Mouse (Mus musculus) heart, embryonic 11.5 days (tissue): Measurements from ENCODE around the gene Necap1. TPM values are rescaled to one million over a fixed set of nuclear protein-coding genes. Genes with fewer than 3 reads are reported as not detected.

Source experiments
- ATAC-seq: fragments of 200-750 bp; cut with Nextera tagmentation; replicated peaks from 2 replicates; pipeline ENCODE4 v1.8.0; 2017; ENCODE audit warnings: moderate library complexity; ENCODE audit not compliant: insufficient number of reproducible peaks, low FRiP score, low TSS enrichment
- H3K27ac ChIP-seq: fragments of 300-500 bp; sonication (generic); 2 replicates; pipeline ENCODE4 v1.5.1; 2014; ENCODE audit warnings: mild to moderate bottlenecking, low read depth, low read length
- H3K27me3 ChIP-seq: fragments of 300-500 bp; sonication (generic); 2 replicates; pipeline ENCODE4 v1.6.1; 2014; ENCODE audit warnings: mild to moderate bottlenecking, low read length, mixed read lengths; ENCODE audit not compliant: control insufficient read depth, insufficient read depth
- H3K36me3 ChIP-seq: fragments of 300-500 bp; sonication (generic); 2 replicates; pipeline ENCODE4 v1.6.1; 2014; ENCODE audit warnings: mild to moderate bottlenecking, low read length, moderate library complexity, mixed read lengths; ENCODE audit not compliant: control insufficient read depth, insufficient read depth
- H3K4me1 ChIP-seq: fragments of 300-500 bp; sonication (generic); 2 replicates; pipeline ENCODE4 v1.6.1; 2014; ENCODE audit warnings: low read length; ENCODE audit not compliant: control insufficient read depth, insufficient read depth
- H3K4me2 ChIP-seq: fragments of 300-500 bp; sonication (generic); 2 replicates; pipeline ENCODE4 v1.6.1; 2014; ENCODE audit warnings: mild to moderate bottlenecking, moderate library complexity
- H3K4me3 ChIP-seq: fragments of 300-500 bp; sonication (generic); 2 replicates; pipeline ENCODE4 v1.5.1; 2014; ENCODE audit warnings: low read depth, low read length
- H3K9ac ChIP-seq: fragments of 300-500 bp; sonication (generic); 2 replicates; pipeline ENCODE4 v1.6.1; 2014; ENCODE audit warnings: mild to moderate bottlenecking, low read depth, low read length, moderate library complexity
- H3K9me3 ChIP-seq: fragments of 300-500 bp; sonication (generic); replicated peaks from 2 replicates; pipeline ENCODE4 v1.6.1; 2016; ENCODE audit warnings: low read length; ENCODE audit not compliant: control insufficient read depth
- WGBS: fragments of 180-500 bp; shearing (Covaris S2); extraction: QIAGEN DNeasy Blood & Tissue Kit; methylation state at CpG from one replicate; pipeline ENCODE4 v1.1.7; 2014; ENCODE audit not compliant: insufficient replicate concordance; 5-methylcytosine and 5-hydroxymethylcytosine counted together
- microRNA-seq: library from miRNA; unstranded; fragments of <30 nt; microRNA quantifications from one replicate; pipeline ENCODE4, GENCODE M21; 2016; ENCODE audit warnings: borderline number of aligned reads
- polyA plus RNA-seq: library from polyadenylated mRNA; unstranded; fragments of >200 nt; fragmentation: Nextera tagmentation; extraction: Ambion mirVana; gene quantifications from 2 replicates; pipeline ENCODE4 v1.2.1, GENCODE M21; 2014

Gene Necap1
- polyA plus RNA-seq, 1 experiment from 2014 or later: 64.4 TPM

- no peak within 1 kb of the TSS for H3K4me3 ChIP-seq
- no peak for ATAC-seq
- H3K4me2 ChIP-seq: no peak within 1 kb of the TSS
- H3K36me3 ChIP-seq: no peaks in the 10 kb centered on the region
- H3K9ac ChIP-seq: no peak within 1 kb of the TSS
- H3K27ac ChIP-seq: no peak within 1 kb of the TSS
- no peaks in the 10 kb centered on the region for H3K9me3 ChIP-seq
- H3K27me3 ChIP-seq: no peaks in the 10 kb centered on the region
- H3K4me1 ChIP-seq: no peaks in the 10 kb centered on the region
- 48% methylated on average over 4 of the region's 4 CpGs for WGBS
These were observed 47.2 kb downstream of the Necap1 start, which contains the start of gene Clec4a1 for GRCm38 (mm10) chr6:122921451-122921850. Clec4a1 (plus strand) TSS chr6:122921848.

- no peak overlapping the region for H3K9ac ChIP-seq
- H3K27ac ChIP-seq: no peak overlapping the region
- H3K36me3 ChIP-seq: no peaks in the 10 kb centered on the region
- H3K4me2 ChIP-seq: no peak overlapping the region
- H3K4me1 ChIP-seq: no peaks in the 10 kb centered on the region
- H3K4me3 ChIP-seq: no peak overlapping the region
- no peak for ATAC-seq
- WGBS: 79% methylated on average over 3 of the region's 3 CpGs
- no peaks in the 10 kb centered on the region for H3K27me3 ChIP-seq
- no peaks in the 10 kb centered on the region for H3K9me3 ChIP-seq
These were observed 60.6 kb downstream of the Necap1 start for GRCm38 (mm10) chr6:122934845-122935244.

Small RNA genes within 50 kb of the gene (microRNA-seq; reads per million reads assigned to microRNA genes)
- not detected for gene Mir7231

Other genes with a start within 250 kb of the Necap1 start
- gene Dppa3, start 248.1 kb upstream of the Necap1 start, polyA plus RNA-seq: not detected in 2 replicates
- gene Nanog, start 167.0 kb upstream of the Necap1 start, polyA plus RNA-seq: 0.23 and 0.25 TPM in 2 replicates
- gene Slc2a3, start 72.8 kb upstream of the Necap1 start, polyA plus RNA-seq: 27.5 and 33.2 TPM in 2 replicates
- 4.9 and 5.9 TPM in 2 replicates for gene Foxj2, start 54.6 kb upstream of the Necap1 start, polyA plus RNA-seq
- 1.4 and 1.5 TPM in 2 replicates for gene C3ar1, start 18.3 kb upstream of the Necap1 start, polyA plus RNA-seq
- 0.14 and 0.43 TPM in 2 replicates for gene Clec4a1, start 47.4 kb downstream of the Necap1 start, polyA plus RNA-seq
- gene Clec4a3, start 78.0 kb downstream of the Necap1 start, polyA plus RNA-seq: 0.17 TPM in 1 of 2 replicates, not detected in the other
- not detected in 2 replicates for gene Clec4a4, start 115.9 kb downstream of the Necap1 start, polyA plus RNA-seq
- gene Clec4b1, start 175.5 kb downstream of the Necap1 start, polyA plus RNA-seq: not detected in 2 replicates
- gene Clec4a2, start 232.0 kb downstream of the Necap1 start, polyA plus RNA-seq: 0.54 and 0.64 TPM in 2 replicates